Mouse (Mus musculus): ENCODE results near the gene Cracr2b. TPM values are rescaled to one million over a fixed set of nuclear protein-coding genes. Genes with fewer than 3 reads are reported as not detected.
A peak's percentile ranks its signal among the peaks of the same experiment; 100 is the strongest.

Cracr2b gene
- total and polyA plus RNA-seq, 3 experiments = not detected

- H3K9ac ChIP-seq (ENCODE audit: insufficient read depth, low read depth) = no peak overlapping the region
- no peaks in the 10 kb centered on the region for H3K36me3 ChIP-seq (replicated peaks in 1 of 2; ENCODE audit: control insufficient read depth in 1 of 2, insufficient read depth in 1 of 2, low read length in 1 of 2)
- DNase-seq (ENCODE audit: extremely low read depth) = no peak
- H3K9me3 ChIP-seq (replicated peaks; ENCODE audit: low read length) = no peaks in the 10 kb centered on the region
- no peak overlapping the region for H3K4me3 ChIP-seq (replicated peaks in 1 of 3; ENCODE audit: low read depth in 2 of 3, low read length in 2 of 3, poor library complexity in 1 of 3)
- TF ChIP-seq CHD1 (IDR thresholded peaks at IDR 0.05; ENCODE audit: low read depth, low read length) (no peak), IRF4 (IDR thresholded peaks at IDR 0.05; ENCODE audit: low read depth, low read length) (0 out of 2 replicates have a peak, but pooled peaks have one; percentile 8), ETS1 (conservative IDR thresholded peaks at IDR 0.05; ENCODE audit: low read depth, low read length) (no peak), POLR2A (IDR thresholded peaks at IDR 0.05; ENCODE audit: low read depth, low read length) (no peak), CTCF (conservative IDR thresholded peaks at IDR 0.05 in 1 of 2, IDR thresholded peaks at IDR 0.05 in 1 of 2; ENCODE audit: low read depth in 2 of 2, low read length in 2 of 2) (peak in 1 of 2 experiments; percentile 54; a peak in 2 of 4 replicates), POLR2AphosphoS2 (IDR thresholded peaks at IDR 0.05; ENCODE audit: low read depth, low read length) (no peak), RAD21 (IDR thresholded peaks at IDR 0.05; ENCODE audit: low read depth, low read length) (peak; percentile 43), PAX5 (IDR thresholded peaks at IDR 0.05; ENCODE audit: low read length) (no peak), TCF12 (IDR thresholded peaks at IDR 0.05; ENCODE audit: low read depth, low read length) (no peak), MEF2A (IDR thresholded peaks at IDR 0.05; ENCODE audit: borderline replicate concordance, low read depth, low read length) (no peak), SMC3 (IDR thresholded peaks at IDR 0.05; ENCODE audit: low read depth, low read length) (peak; percentile 37), GABPA (IDR thresholded peaks at IDR 0.05; ENCODE audit: insufficient replicate concordance, low read depth, low read length) (no peak), NELFE (IDR thresholded peaks at IDR 0.05; ENCODE audit: low read depth, low read length) (no peak), SIN3A (IDR thresholded peaks at IDR 0.05; ENCODE audit: low read length) (no peak)
- no peak overlapping the region for H3K4me2 ChIP-seq (ENCODE audit: insufficient read depth, low read depth, poor library complexity, severe bottlenecking)
- no peaks in the 10 kb centered on the region for H3K79me2 ChIP-seq (replicated peaks; ENCODE audit: control insufficient read depth, extremely low read depth, insufficient read depth, poor library complexity, severe bottlenecking)
- in situ Hi-C loops (cut with MboI; ENCODE audit: low pct_ligation_motif_present, low pct_unique_long_range_greater_than_20kb, low sequenced_read_pairs) (no loop called here), dilution Hi-C loops (cut with MboI; ENCODE audit: extremely low pct_ligation_motif_present, extremely low pct_unique_long_range_greater_than_20kb, low sequenced_read_pairs) (no loop called here)
- no peak overlapping the region for H3K27ac ChIP-seq (ENCODE audit: insufficient read depth, low read depth)
- peaks cover 3 to 27% of the 10 kb centered on the region in 2 experiments; a peak in 2 of 4 replicates for H3K4me1 ChIP-seq (ENCODE audit: control insufficient read depth in 1 of 2, insufficient read depth in 2 of 2)
- no peaks in the 10 kb centered on the region for H3K27me3 ChIP-seq (replicated peaks)
Measured at GRCm38 (mm10) chr7:141417731-141418681, 42.9 kb upstream of the Cracr2b start.

- in situ Hi-C loops (cut with MboI; ENCODE audit: low pct_ligation_motif_present, low pct_unique_long_range_greater_than_20kb, low sequenced_read_pairs) = no loop called here
- no peak overlapping the region for H3K4me3 ChIP-seq (replicated peaks in 1 of 3; ENCODE audit: low read depth in 2 of 3, low read length in 2 of 3, poor library complexity in 1 of 3)
- no peak overlapping the region for H3K9ac ChIP-seq (ENCODE audit: insufficient read depth, low read depth)
- TF ChIP-seq JUND (conservative IDR thresholded peaks at IDR 0.05; ENCODE audit: low read depth, low read length) = no peak
- TF ChIP-seq UBTF (IDR thresholded peaks at IDR 0.05; ENCODE audit: low read depth, low read length) = no peak
- no peak for TF ChIP-seq POLR2AphosphoS2 (IDR thresholded peaks at IDR 0.05; ENCODE audit: low read depth, low read length)
- no peak for TF ChIP-seq USF1 (IDR thresholded peaks at IDR 0.05; ENCODE audit: low read depth, low read length)
- TF ChIP-seq ZKSCAN1 (IDR thresholded peaks at IDR 0.05; ENCODE audit: borderline replicate concordance, low read depth, low read length) = no peak
- TF ChIP-seq MAX (IDR thresholded peaks at IDR 0.05; ENCODE audit: low read length) = no peak
- TF ChIP-seq RAD21 (IDR thresholded peaks at IDR 0.05; ENCODE audit: low read depth, low read length) = no peak
- TF ChIP-seq ELF1 (IDR thresholded peaks at IDR 0.05; ENCODE audit: low read depth, low read length) = no peak
- no peak for TF ChIP-seq SIN3A (IDR thresholded peaks at IDR 0.05; ENCODE audit: low read length)
- TF ChIP-seq ZNF384 (IDR thresholded peaks at IDR 0.05; ENCODE audit: low read depth, low read length) = no peak
- TF ChIP-seq CHD1 (IDR thresholded peaks at IDR 0.05; ENCODE audit: low read depth, low read length) = no peak
- H3K27ac ChIP-seq (ENCODE audit: insufficient read depth, low read depth) = no peak overlapping the region
- no peaks in the 10 kb centered on the region for H3K9me3 ChIP-seq (replicated peaks; ENCODE audit: low read length)
- H3K36me3 ChIP-seq (replicated peaks in 1 of 2; ENCODE audit: control insufficient read depth in 1 of 2, insufficient read depth in 1 of 2, low read length in 1 of 2) = no peaks in the 10 kb centered on the region
- H3K79me2 ChIP-seq (replicated peaks; ENCODE audit: control insufficient read depth, extremely low read depth, insufficient read depth, poor library complexity, severe bottlenecking) = no peaks in the 10 kb centered on the region
- dilution Hi-C loops (cut with MboI; ENCODE audit: extremely low pct_ligation_motif_present, extremely low pct_unique_long_range_greater_than_20kb, low sequenced_read_pairs) = no loop called here
- H3K4me2 ChIP-seq (ENCODE audit: insufficient read depth, low read depth, poor library complexity, severe bottlenecking) = no peak overlapping the region
- H3K4me1 ChIP-seq (ENCODE audit: control insufficient read depth in 1 of 2, insufficient read depth in 2 of 2) = peaks cover 3 to 24% of the 10 kb centered on the region in 2 experiments; a peak in 2 of 4 replicates
- H3K27me3 ChIP-seq (replicated peaks) = no peaks in the 10 kb centered on the region
- DNase-seq (ENCODE audit: extremely low read depth) = no peak
Measured at GRCm38 (mm10) chr7:141418970-141419369, 41.9 kb upstream of the Cracr2b start.
